Mouse (Mus musculus) lung, postnatal 0 days (tissue): ENCODE measurements around the gene Caskin2.

Experiments
- CTCF ChIP-seq: IDR thresholded peaks from 2 replicates; pipeline ENCODE4 v1.5.1; 2016; ENCODE audit warnings: antibody characterized with exemption, mild to moderate bottlenecking
- EP300 ChIP-seq: IDR thresholded peaks from 2 replicates; pipeline ENCODE4 v1.6.1; 2016; ENCODE audit warnings: antibody characterized with exemption, mild to moderate bottlenecking, control low read depth

DNA sequence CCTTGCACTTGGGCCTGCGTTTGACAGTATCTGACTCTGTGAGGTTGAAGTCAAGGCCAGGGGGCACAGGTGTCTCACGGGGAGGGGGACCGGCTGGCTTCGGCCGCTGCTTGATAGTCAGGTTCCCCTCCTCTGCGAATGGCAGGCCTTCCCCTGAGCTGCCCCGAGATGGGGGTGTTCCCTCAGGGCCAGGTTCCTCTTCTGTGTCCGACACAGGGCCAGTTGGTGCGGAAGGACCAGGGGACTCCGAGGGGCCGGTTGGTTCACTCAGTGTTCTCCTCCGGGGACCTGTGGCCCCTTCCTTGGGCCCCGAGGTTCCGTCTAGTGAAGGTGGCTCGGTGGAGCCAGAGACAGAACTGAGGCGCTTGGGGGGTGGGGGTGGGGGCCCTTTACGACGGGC lies 12.5 kb downstream of the Caskin2 start:
- TF ChIP-seq CTCF (no peak), EP300 (no peak)
